Mouse (Mus musculus): ENCODE measurements around the gene Clec11a.

The Clec11a gene

DNA sequence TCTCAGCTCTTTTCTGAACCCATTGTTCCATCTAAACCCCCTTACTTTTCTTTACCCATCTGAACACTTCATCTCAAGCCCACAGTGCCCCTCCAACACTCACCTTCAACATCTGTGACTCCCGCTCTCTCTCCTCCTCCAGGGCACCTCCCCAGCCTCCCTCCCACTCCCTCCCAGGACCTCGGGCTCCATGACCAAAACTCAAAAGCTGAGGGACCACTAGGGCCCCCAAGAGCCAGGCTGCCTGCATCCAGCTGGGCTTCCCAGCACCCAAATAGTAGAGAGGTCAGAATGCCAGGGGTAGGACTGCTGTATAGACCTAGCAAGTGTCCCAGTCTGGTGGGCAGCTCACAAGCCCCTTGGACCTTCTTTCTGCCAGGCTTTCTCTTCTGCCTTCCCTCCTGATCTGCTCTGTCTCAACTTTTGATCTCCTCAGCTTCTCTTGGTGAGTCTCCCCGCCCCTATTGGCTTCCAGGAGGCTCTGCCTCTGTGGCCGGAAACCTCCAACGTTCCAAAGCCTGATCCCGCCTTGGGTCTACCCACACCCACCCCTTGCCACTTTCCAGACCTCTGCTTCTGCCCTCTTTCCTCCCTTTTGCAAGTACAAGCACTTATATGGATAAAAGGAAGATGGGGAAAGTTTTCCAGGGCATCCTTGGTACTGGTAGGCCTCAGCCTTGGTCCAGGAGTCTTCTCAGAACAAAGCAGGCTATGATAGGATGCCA, at the start of gene Clec11a:
Gene Clec11a, minus strand, starts transcription at position 387 of the 725 bp plus-strand sequence.
- DNase-seq, result peak in 1 of 2 experiments; percentile 42

DNA sequence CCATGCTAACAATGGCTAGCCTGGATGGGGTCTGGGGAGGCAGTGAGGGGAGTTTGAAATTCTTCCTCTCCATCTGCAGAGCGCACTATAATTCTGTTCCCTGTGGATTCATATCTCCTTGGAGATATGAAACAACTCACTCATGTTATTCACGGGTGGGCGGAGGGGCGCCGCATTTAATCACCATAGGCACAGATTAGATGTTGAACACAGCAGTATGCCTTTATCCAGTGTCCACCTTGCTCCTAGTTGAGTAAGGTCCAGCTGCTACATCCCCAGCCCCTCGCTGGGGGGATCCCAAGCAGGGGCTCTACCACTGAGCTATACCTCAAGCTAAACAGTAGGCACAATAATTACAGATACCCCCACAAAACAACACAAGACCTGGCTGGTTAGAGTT, 48.7 kb upstream of the Clec11a start:
- no peak for DNase-seq

DNA sequence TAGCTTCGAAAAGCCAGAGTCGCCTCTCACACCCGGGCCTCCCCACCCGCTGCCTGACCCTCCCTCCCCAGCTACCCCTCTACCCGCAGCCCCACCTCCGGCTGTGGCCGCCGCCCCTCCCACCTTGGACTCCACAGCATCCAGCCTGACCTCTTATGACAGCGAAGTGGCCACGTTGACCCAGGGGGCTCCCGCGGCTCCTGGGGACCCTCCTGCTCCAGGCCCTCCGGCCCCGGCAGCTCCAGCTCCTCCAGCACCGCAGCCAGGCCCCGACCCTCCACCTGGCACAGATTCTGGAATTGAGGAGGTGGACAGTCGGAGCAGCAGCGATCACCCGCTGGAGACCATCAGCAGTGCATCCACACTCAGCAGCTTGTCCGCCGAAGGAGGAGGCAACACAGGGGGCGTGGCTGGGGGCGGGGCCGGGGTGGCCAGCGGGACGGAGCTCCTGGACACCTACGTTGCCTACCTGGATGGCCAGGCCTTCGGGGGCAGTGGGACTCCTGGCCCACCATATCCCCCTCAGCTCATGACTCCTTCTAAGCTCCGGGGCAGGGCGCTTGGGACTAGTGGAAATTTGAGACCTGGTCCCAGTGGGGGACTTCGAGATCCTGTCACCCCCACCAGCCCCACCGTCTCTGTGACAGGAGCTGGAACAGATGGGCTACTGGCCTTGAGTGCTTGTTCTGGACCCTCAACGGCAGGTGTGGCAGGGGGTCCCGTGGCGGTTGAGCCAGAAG, 47.1 kb upstream of the Clec11a start:
- peak in 1 of 2 experiments; percentile 24 for DNase-seq

DNA sequence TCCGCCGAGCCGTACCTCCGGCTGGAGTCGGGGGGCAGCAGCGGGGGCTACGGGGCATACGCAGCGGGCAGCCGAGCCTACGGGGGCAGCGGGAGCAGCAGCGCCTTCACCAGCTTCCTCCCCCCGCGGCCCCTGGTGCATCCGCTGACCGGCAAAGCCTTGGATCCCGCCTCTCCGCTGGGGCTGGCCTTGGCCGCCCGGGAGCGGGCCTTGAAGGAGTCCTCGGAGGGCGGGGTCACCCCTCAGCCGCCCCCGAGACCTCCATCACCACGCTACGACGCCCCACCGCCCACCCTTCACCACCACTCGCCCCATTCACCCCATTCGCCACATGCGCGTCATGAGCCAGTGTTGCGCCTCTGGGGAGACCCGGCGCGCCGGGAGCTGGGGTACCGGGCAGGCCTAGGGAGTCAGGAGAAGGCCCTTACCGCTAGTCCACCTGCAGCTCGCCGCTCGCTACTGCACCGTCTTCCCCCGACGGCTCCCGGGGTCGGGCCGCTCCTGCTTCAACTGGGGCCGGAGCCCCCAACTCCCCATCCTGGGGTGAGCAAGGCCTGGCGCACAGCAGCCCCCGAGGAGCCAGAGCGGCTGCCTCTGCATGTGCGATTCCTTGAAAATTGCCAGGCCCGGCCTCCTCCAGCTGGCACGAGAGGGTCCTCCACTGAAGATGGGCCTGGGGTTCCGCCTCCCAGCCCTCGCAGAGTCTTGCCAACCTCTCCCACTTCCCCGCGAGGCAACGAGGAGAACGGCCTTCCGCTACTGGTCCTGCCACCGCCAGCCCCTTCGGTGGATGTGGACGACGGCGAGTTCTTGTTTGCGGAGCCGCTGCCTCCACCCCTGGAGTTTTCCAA, 46.3 kb upstream of the Clec11a start:
- DNase-seq, result no peak

DNA sequence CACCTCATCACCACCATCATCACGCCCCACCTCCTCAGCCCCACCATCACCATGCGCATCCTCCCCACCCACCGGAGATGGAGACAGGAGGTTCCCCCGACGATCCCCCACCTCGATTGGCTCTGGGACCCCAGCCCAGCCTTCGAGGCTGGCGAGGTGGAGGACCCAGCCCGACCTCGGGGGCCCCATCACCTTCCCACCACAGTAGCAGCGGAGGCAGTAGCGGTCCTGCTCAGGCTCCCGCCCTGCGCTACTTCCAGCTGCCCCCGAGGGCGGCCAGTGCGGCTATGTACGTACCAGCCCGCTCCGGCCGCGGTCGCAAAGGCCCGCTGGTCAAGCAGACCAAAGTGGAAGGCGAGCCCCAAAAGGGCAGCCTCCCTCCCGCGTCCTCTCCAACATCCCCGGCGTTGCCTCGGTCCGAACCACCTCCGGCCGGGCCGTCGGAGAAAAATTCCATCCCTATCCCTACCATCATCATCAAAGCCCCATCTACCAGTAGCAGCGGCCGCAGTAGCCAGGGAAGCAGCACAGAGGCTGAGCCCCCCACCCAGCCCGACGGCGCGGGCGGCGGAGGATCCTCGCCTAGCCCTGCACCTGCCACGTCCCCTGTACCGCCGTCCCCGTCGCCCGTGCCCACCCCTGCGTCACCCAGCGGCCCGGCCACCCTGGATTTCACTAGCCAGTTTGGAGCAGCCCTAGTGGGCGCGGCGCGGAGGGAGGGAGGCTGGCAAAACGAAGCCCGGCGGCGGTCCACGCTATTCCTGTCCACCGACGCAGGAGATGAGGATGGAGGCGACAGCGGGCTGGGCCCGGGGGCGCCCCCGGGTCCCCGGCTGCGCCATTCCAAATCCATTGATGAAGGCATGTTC, 45.4 kb upstream of the Clec11a start:
- no peak for DNase-seq

DNA sequence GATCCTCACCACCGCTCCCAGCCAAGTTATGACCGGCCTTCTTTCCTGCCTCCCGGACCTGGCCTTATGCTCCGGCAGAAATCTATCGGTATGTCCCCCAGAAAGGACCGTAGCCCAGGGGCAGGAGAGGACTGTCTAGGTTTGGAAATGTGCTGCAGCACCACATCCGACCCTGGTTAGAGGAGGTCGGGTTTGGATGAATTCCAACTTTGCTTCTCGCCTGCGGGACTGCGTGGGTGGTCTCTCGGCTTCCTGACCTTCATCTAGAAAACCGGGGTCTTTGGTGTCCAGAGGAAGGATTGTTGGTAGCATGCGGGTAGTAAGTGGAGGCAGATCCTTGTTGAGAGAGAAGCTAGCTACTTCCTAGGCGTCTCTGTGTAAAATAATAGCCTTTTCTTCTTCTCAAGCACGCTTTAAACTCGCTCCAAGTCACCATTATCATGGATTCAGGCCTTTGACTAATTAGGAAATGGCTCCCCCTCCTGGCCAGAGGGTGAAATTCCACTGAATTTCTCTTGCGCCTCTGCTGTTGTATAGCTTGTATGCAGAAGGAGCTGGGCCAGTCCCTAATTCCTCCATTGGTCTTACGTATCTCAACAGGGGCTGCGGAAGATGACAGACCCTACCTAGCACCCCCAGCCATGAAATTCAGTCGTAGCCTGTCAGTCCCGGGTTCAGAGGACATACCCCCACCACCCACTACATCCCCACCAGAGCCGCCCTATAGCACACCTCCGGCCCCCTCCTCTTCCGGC, 44.4 kb upstream of the Clec11a start:
- DNase-seq, result peak; percentile 59 to 84

DNA sequence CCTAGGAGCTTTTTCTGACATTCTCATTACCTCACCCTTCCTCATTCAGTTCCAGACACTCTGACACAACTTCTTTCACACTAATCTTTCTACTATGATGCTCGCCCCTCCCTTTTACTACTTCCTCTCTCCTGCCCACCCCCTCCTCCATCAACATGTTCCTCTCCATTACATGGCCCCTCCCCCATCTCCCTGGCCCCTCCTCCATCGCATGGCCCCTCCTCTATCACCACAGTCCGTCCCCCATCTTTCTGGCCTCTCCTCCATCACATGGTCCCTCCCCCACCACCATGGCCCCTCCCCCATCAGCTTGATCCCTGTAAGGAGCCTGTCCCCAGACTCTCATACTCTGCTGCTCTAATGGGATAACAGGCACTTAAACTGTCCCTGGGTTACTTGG, 42.3 kb upstream of the Clec11a start:
- DNase-seq, result peak in 1 of 2 experiments; percentile 10

DNA sequence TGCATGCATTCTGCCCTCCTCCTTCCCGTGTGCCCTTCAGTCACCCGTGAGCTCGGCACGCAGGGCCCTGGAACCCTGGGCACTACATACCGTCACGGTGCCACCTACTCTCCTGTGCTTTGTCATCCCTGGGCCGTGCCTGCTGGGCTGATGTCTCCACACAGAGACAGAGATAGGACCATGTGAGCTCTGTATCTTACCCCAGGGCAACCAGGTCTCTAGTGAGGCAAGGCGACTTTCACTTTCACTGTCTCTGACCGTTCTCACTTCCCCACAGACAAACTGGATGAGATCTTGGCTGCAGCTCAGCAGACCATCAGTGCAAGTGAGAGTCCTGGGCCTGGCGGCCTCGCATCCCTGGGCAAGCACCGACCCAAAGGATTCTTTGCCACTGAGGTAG, 37.9 kb upstream of the Clec11a start:
- peak in 1 of 2 experiments; percentile 7 for DNase-seq

DNA sequence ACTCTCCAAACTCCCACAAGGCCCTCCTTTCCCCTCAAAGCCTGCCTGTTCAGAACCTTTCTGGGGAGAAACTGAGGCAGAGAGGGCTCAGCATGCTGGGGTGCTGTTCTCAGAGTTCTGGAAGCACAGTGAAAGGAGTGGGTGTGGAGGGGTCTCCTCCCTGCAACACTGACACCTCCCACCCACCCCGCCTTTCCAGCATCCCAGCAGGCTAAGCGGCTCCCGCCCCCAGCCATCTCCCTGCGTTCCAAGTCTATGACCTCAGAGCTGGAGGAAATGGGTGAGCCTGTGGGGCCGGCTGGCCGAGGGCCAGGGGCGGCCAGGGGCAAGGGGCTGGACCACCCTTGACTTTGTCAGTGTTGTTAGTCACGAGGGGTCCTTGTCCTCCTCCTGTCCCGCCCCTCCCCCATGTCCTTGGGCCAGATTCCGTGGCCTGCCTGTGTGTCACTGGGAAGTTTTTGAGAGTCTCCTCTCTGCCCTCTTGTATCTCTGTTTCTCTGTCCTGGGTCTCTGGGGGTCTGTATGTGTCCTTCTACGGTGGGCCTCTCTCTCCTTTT, 36.8 kb upstream of the Clec11a start:
- peak; percentile 23 to 52 for DNase-seq

DNA sequence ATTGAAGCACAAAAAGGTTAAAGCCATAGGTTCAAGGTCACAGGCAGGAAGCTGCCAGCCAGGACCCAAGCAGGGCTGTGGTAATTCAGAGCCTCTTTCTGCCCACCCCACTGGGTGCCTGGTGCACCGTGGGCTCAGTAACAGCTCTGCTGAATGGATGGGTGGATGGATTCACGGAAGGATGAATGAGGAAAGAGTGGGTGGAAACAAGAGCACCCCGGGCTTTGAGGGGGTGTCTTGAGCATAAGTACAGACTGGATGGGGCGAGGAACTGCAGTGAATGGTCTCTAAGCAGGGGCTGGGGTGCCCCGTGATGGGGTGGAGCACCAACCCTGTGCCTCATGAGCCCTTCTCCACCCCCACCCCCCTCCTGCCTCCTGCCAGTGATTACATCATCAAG, 35.0 kb upstream of the Clec11a start:
- no peak for DNase-seq

DNA sequence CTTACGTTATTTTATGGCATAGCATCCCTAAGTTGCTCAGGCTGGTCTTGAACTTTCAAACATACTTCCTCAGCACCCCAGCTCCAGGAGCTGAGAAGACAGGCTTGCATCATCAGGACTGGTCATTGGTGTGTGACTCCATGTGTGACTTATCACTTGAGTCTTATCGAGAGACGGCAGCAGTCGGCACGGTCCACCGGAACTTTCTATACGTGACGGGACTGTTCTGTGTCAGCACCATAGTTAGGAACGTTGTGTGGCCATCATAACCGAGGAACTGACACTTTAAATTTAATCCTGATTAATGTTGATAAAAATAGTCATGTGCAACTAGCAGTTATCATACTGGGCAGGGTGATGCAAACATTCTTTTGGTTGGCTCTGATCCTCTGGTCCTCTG, 34.4 kb upstream of the Clec11a start:
- no peak for DNase-seq

DNA sequence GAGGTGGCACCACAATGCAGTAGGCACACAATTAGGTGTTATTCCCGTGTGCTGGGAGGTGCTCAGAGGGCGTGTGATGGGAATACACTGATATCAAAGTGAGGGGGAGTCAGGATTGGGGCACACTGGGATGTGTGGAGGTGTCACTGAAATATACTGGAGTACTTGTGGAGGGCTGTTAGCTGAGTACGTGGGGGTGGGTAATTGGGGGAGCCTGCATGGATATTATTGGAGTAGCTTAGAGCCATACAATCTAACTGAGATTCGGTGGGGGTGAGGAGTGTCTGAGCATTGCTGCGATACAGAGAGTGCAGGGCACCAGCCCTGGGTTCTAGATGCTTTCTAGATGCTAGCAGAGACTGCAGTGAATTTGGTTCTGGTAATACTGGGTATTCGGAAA, 33.5 kb upstream of the Clec11a start:
- DNase-seq, result no peak

DNA sequence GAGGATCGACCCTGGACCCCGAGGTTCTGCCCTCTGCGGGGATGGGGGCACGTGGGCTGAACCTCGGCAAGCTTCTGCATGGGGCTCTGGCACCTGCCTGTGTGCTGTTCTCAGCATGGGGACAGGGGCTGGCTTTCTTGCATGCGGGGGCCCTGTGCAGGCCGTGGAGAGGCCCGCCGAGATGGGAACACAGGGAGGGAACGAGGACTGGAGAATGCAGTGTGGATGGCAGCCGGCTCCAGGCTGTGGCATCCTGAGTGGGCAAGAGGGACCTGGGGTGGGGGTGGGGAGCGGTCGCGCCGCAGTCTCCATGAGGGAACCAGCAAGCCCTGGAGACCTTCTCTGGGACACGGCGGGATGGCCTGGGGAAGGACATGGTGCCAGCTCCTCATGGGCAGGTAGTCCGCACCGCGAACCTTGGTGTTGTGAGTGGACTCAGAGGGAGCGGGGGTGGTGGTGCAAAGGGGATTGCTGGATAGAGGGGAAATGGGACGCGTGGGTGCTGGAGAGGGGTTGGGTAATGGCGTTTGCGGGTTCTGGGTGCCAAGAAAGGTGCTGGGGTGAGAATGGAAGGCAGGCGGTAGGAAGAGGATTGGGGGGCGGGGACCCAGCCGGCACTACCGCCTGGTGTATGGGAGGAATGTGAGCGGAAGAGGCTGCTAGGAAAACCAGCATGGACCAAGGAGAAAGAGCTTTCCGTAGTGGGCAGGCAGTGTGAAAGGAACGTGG, 30.6 kb upstream of the Clec11a start:
- no peak for DNase-seq

DNA sequence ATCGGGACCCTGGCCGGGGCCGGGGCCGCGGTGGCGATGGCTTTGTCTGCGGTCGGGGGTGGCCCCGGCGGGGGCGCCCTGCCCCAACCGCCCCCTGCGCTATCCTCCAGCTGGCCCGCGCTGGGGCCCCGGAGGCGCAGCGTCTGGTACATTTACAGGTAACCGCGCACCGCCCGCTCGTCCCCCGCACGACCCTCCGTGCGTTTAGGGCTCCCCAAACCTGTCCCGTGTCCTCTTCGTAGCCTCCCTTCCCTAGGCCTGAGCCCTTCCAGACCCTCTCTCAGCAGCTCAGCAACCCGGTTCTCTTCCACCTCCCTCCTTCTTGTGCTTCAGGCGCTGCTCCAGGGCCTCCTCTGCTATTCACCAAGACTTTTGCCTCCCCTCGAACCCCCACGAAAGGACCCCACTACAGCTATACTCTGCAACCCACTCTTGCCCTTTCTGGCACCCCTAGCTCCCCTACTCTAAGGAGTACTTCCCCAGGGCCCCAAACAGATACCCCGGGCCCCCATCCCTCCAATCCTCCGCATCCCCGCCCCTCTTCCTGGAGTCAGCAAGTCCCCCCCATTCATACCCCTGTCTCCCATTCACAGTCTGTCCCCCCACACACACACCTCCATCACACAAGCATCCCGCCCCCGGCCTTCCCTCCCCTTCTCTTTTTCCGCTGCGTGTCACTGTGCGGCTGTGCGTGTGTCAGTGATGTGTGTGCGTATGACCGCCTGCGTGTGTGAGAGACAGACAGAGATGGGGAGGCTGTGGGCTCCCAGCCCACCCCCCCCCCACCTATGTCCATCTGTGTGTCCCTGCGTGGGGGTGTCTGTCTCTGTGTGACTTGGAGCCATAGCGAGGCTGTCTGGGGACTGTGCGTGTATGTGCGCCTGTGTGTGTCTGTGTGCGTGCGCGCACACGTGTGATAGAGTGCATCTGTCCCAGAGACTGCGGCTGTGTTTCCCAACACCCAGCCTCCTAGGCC, 29.6 kb upstream of the Clec11a start:
- no peak for DNase-seq

DNA sequence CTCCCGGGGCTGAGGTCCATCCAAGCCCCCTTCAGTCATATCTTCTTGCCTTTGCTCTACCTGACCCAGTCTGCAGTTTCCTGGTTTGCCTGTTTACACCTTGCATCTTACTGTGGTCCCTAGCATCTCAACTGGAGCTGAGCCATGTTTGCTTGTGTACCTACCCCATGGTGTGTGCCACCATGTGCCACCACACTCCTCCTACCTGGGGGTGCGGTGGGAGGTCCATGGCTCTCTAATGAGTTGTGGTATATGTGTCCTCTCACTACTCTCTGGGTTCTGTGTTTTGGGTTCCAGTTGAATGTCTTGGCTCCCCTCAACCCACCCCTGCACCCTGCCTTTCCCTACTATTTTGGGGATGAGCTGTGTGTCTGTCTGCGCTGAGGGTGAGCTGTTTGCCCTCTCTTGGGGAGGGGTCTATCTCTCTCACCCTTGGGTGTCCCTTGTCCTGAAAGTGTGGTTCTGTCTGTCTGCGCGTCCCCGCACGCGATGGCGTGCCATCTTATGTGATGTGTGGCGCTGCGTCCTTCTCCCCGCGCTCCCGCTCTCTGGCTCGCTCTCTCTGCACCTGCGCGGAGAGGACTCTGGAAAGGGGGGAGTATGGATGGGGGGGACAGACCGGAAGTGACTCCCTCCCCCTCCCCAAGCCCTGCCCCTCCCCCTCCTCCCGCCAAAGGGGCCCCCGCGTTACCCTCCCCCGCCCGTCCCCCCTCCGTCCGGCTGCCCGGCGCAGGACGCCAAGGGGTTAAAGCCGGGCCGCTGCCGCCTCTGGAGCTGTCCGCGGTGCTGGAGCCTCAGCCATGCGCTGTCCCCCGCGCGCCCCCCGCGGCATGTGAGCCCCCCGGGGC, 28.6 kb upstream of the Clec11a start:
- peak in 1 of 2 experiments; percentile 45 for DNase-seq

DNA sequence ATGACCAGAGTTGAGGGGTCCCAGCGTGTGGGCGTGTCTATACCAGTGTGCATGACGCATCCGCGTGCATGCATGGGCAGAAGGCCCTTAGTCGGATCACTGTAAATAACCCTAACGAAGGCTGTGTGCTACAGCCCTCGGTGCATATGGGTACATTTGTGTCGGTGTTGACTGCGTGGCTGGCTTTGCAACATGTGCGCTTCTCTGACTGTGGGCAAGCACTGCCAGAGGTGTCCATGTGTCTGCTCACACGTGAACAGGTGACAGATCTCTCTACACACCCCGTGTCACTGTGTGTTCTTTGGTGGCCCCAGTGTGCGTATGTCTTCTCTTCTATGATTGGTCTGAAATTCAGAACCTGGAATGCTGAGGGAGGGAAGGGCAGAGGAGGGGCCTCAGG, 27.4 kb upstream of the Clec11a start:
- DNase-seq, result no peak

DNA sequence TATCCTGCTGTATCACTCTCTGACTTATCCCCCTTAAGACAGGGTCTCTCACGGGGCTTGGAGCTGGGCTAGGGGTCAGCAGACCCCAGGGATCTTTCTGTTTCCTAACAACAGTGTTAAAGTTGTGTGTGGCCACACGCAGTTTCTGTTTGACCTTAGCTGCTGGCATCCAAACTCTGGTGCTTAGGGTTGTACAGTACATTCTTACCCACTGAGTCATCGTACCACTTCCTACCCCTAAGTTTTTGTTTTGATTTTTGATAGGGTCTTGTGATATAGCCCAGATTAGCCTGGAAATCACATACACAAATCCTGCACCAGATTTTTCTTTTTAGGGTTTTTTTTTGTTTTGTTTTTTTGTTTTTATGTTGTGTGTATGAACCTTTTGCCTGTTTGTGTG, 25.6 kb upstream of the Clec11a start:
- no peak for DNase-seq

DNA sequence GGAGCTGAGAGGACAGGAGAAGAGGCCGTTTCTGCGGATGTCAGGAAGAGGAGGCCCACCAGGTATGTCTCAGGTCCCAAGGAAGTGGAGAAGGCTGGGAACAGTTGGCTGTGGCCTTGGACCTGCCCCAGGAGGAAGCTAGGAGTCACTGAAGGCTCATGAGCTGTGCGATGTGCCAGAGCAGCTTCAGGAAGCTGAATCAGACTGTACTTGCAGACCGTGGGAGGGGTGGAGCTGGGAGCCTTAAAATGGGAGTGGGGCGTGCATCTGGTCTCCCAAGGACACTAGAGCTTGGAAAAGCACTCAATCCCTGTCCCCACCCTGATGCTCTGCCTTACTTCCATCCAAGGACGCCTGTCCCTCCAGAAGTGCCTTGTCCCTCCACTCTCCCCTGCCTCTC, 19.9 kb upstream of the Clec11a start:
- no peak for DNase-seq
